In the genomic region with DNA sequence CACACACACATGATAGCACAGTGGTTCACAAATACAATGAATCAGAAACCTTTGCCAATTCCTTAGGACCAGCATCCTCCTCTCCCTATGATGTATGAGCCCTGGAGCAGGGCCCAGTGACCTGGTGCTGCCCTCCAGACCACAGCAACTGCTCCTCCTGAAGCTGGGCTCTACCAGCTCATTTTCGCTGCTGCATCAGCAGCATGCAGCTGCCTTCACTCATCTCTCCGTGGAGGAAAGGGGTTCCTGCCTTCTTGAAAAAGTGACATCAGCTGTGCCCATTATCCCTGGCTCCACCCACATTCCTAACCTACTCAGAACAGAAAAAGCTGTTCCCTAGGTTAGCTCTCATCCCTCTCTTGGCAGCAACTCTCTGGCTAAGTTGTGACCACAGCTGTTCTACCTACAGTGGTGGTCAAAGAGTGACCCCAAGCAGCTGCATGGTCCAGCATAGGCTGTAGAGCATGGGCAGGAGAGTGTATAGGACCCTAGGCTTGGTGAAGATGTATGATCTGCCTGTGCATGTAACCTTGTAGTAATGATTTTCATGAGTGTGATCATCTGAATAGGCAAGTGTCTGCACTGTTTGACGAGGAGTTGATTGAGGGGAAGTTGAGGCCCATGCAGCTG, we compare ENCODE assay signal across 12 mouse cellular contexts.
DNase-seq lines count a peak whose midpoint lies in the region; ATAC-seq lines count a peak whose summit lies in the region.
"Had no signal": no experiment of that assay in that cellular context is flagged by ENCODE, and none has a peak within 500 bp of the region (broad histone marks: within the 10 kb centered on the region; RNA-seq: fewer than 3 reads in every experiment).

No protein-coding gene starts in this region.

- no peak overlapping the region for H3K4me3 ChIP-seq in lung, embryonic 15.5 days
- H3K4me3 ChIP-seq: heart, embryonic 12.5 days; stomach, embryonic 15.5 days had no signal

- H3K9ac ChIP-seq in lung, embryonic 15.5 days = no peak overlapping the region
- H3K9ac ChIP-seq: heart, embryonic 12.5 days; liver, embryonic 14.5 days; stomach, embryonic 15.5 days had no signal

- no peak overlapping the region for H3K27ac ChIP-seq in lung, embryonic 15.5 days
- H3K27ac ChIP-seq: liver, embryonic 14.5 days; stomach, embryonic 15.5 days had no signal

- H3K4me2 ChIP-seq in lung, embryonic 15.5 days = no peak overlapping the region
- H3K4me2 ChIP-seq: heart, embryonic 12.5 days; stomach, embryonic 15.5 days had no signal

- ATAC-seq in lung, embryonic 15.5 days (ENCODE audit: borderline replicate concordance, extremely low read depth, low FRiP score, low TSS enrichment) = peak; percentile 59

- H3K9me3 ChIP-seq in lung, embryonic 15.5 days = no peaks in the 10 kb centered on the region
- H3K9me3 ChIP-seq: heart, embryonic 12.5 days; stomach, embryonic 15.5 days had no signal

- H3K36me3 ChIP-seq in lung, embryonic 15.5 days = no peaks in the 10 kb centered on the region
- H3K36me3 ChIP-seq: heart, embryonic 12.5 days; stomach, embryonic 15.5 days had no signal

- peak; percentile 22 for DNase-seq in adrenal gland, adult 2 months
- no peak for DNase-seq in adrenal gland, adult 18-20 months (ENCODE audit: low spot score in 2 of 2)
- DNase-seq in lung, postnatal 25 days (ENCODE audit: low spot score) = no peak
- DNase-seq in gastrocnemius, postnatal 25 days = peak; percentile 6
- peak; percentile 42 for DNase-seq in mesoderm, embryonic 11.5 days (ENCODE audit: low read depth, low spot score)
- DNase-seq in urinary bladder, adult 18-20 months (ENCODE audit: low spot score in 2 of 2) = no peak
- no peak for DNase-seq in spleen, postnatal 10 days (ENCODE audit: low spot score in 2 of 2)
- DNase-seq: cerebellum, adult 11-12 months had no signal

- peaks cover 6% of the 10 kb centered on the region; the same call in 1 of the 2 replicates for H3K4me1 ChIP-seq in lung, embryonic 15.5 days
- H3K4me1 ChIP-seq: stomach, embryonic 15.5 days had no signal

- no peaks in the 10 kb centered on the region for H3K27me3 ChIP-seq in lung, embryonic 15.5 days
- H3K27me3 ChIP-seq: heart, embryonic 12.5 days; stomach, embryonic 15.5 days had no signal

- WGBS in lung, embryonic 15.5 days = 32% methylated on average over 3 of the region's 3 CpGs

Comparison
In these comparisons a context has a peak if more than half of its experiments do, and no peak if none do; other contexts are left out.
1. DNase-seq: peak in adrenal gland, adult 2 months (single experiment), gastrocnemius, postnatal 25 days (single experiment) and mesoderm, embryonic 11.5 days (single experiment); none in adrenal gland, adult 18-20 months (0 of 2), lung, postnatal 25 days (single experiment), urinary bladder, adult 18-20 months (0 of 2) and spleen, postnatal 10 days (0 of 2).